Mouse (Mus musculus): ENCODE measurements around the gene Ccdc155. TPM values are rescaled to one million over a fixed set of nuclear protein-coding genes. Genes with fewer than 3 reads are reported as not detected.
A peak's percentile ranks its signal among the peaks of the same experiment; 100 is the strongest.

The Ccdc155 gene
- polyA plus RNA-seq, 2 experiments from 2014 or later: not detected

- ATAC-seq: no peak
These were observed 20.1 kb upstream of the Ccdc155 start for GRCm38 (mm10) chr7:45224826-45225225.

GRCm38 (mm10) chr7:45221680-45222079, 17.0 kb upstream of the Ccdc155 start:
- ATAC-seq: no peak

GRCm38 (mm10) chr7:45216442-45217183, 11.9 kb upstream of the Ccdc155 start:
- no peak for ATAC-seq

- no peak for ATAC-seq
These were observed 11.2 kb upstream of the Ccdc155 start, which contains the start of gene Tead2 for GRCm38 (mm10) chr7:45215673-45216441. Gene Tead2 (plus strand): TSS chr7:45215753.

GRCm38 (mm10) chr7:45213708-45214107, 9.0 kb upstream of the Ccdc155 start:
- ATAC-seq: no peak

GRCm38 (mm10) chr7:45212356-45212755, 7.7 kb upstream of the Ccdc155 start:
- no peak for ATAC-seq

- peak; percentile 57 for ATAC-seq
These were observed 7.2 kb upstream of the Ccdc155 start, which contains the start of gene Dkkl1 for GRCm38 (mm10) chr7:45211851-45212251. Gene Dkkl1 (minus strand): TSS chr7:45212147.

GRCm38 (mm10) chr7:45211070-45211469, 6.4 kb upstream of the Ccdc155 start:
- no peak for ATAC-seq

- ATAC-seq: no peak
These were observed 3.6 kb upstream of the Ccdc155 start for GRCm38 (mm10) chr7:45208260-45208659.

GRCm38 (mm10) chr7:45202654-45203053, 2.0 kb downstream of the Ccdc155 start:
- ATAC-seq: no peak

- ATAC-seq: no peak
These were observed 5.7 kb downstream of the Ccdc155 start for GRCm38 (mm10) chr7:45198961-45199360.

- ATAC-seq: no peak
These were observed 6.3 kb downstream of the Ccdc155 start for GRCm38 (mm10) chr7:45198435-45198834.

GRCm38 (mm10) chr7:45196994-45197393, 7.7 kb downstream of the Ccdc155 start:
- no peak for ATAC-seq

GRCm38 (mm10) chr7:45196176-45196535, 8.5 kb downstream of the Ccdc155 start:
- ATAC-seq: no peak

- ATAC-seq: no peak
These were observed 9.1 kb downstream of the Ccdc155 start for GRCm38 (mm10) chr7:45195341-45196175.

GRCm38 (mm10) chr7:45193871-45194785, 10.6 kb downstream of the Ccdc155 start:
- ATAC-seq: no peak

- no peak for ATAC-seq
These were observed 11.3 kb downstream of the Ccdc155 start for GRCm38 (mm10) chr7:45193406-45193805.

- no peak for ATAC-seq
These were observed 11.9 kb downstream of the Ccdc155 start for GRCm38 (mm10) chr7:45192585-45193310.

GRCm38 (mm10) chr7:45191803-45192363, 12.8 kb downstream of the Ccdc155 start:
- ATAC-seq: no peak

GRCm38 (mm10) chr7:45191161-45191560, 13.5 kb downstream of the Ccdc155 start:
- ATAC-seq: no peak

GRCm38 (mm10) chr7:45190186-45190585, 14.5 kb downstream of the Ccdc155 start:
- no peak for ATAC-seq

Measured in CD4-positive, CD25-positive, alpha-beta regulatory T cell, adult 4 months (primary cell).